ENCODE assay signal across 16 mouse cellular contexts in genomic region chr6:22548296-22549245, GRCm38 (mm10).
DNase-seq lines count a peak whose midpoint lies in the region; ATAC-seq and TF ChIP-seq lines count a peak whose summit lies in the region.
"Had no signal": no experiment of that assay in that cellular context is flagged by ENCODE, and none has a peak within 500 bp of the region (broad histone marks: within the 10 kb centered on the region; RNA-seq: fewer than 3 reads in every experiment).

No protein-coding gene starts in this region.

- no peaks in the 10 kb centered on the region for H3K4me1 ChIP-seq in forebrain, postnatal 0 days (ENCODE audit: insufficient read depth)
- H3K4me1 ChIP-seq in midbrain, postnatal 0 days (ENCODE audit: insufficient read depth, low read length): no peaks in the 10 kb centered on the region
- H3K4me1 ChIP-seq: embryonic facial prominence, embryonic 15.5 days; heart, embryonic 15.5 days; kidney, embryonic 15.5 days had no signal

- H3K9ac ChIP-seq in forebrain, postnatal 0 days: no peak overlapping the region
- H3K9ac ChIP-seq in midbrain, postnatal 0 days (replicated peaks; ENCODE audit: low read length, poor library complexity, severe bottlenecking): no peak overlapping the region
- H3K9ac ChIP-seq: embryonic facial prominence, embryonic 15.5 days; heart, embryonic 15.5 days; kidney, embryonic 15.5 days had no signal

- H3K9me3 ChIP-seq in forebrain, postnatal 0 days (ENCODE audit: low read length): no peaks in the 10 kb centered on the region
- no peaks in the 10 kb centered on the region for H3K9me3 ChIP-seq in midbrain, postnatal 0 days (ENCODE audit: low read length)
- H3K9me3 ChIP-seq: embryonic facial prominence, embryonic 15.5 days; heart, embryonic 15.5 days; kidney, embryonic 15.5 days had no signal

- peak; percentile 17 for DNase-seq in layer of hippocampus, adult 11-12 months (ENCODE audit: low spot score)
- DNase-seq in layer of hippocampus, postnatal 25 days (ENCODE audit: extremely low spot score in 1 of 2, low spot score in 1 of 2): no peak
- DNase-seq in forebrain, postnatal 0 days: peak; percentile 71
- DNase-seq in layer of hippocampus, adult 8-10 months (ENCODE audit: low spot score in 2 of 2): peak; percentile 9 to 19
- DNase-seq in midbrain, postnatal 0 days (ENCODE audit: low spot score): peak; percentile 14
- DNase-seq in cerebellum, adult 9-10 months: no peak
- no peak for DNase-seq in right cerebral cortex, postnatal 10 days (ENCODE audit: low spot score in 2 of 2)
- DNase-seq: cerebellum, postnatal 10 days; lung, adult 18-20 months; spleen, adult 18-20 months had no signal

- H3K4me3 ChIP-seq in forebrain, postnatal 0 days (ENCODE audit: low read depth, low read length): no peak overlapping the region
- no peak overlapping the region for H3K4me3 ChIP-seq in midbrain, postnatal 0 days (ENCODE audit: low read depth, low read length)
- H3K4me3 ChIP-seq: embryonic facial prominence, embryonic 15.5 days; heart, embryonic 15.5 days; kidney, embryonic 15.5 days; left cerebral cortex, adult 2 months had no signal

- no peak overlapping the region for H3K4me2 ChIP-seq in forebrain, postnatal 0 days (ENCODE audit: low read depth)
- H3K4me2 ChIP-seq in midbrain, postnatal 0 days (ENCODE audit: low read depth, low read length, poor library complexity, severe bottlenecking): no peak overlapping the region
- H3K4me2 ChIP-seq: embryonic facial prominence, embryonic 15.5 days; heart, embryonic 15.5 days; kidney, embryonic 15.5 days had no signal

- ATAC-seq in forebrain, postnatal 0 days: peak; percentile 93
- peak; percentile 56; the same call in 1 of the 2 replicates for ATAC-seq in midbrain, postnatal 0 days (ENCODE audit: low FRiP score)
- ATAC-seq in erythroblast, adult 5-6 weeks (replicated peaks; ENCODE audit: low FRiP score, poor library complexity, severe bottlenecking): no peak
- ATAC-seq: Patski had no signal

- no peak overlapping the region for H3K27ac ChIP-seq in forebrain, postnatal 0 days (ENCODE audit: low read depth, low read length)
- H3K27ac ChIP-seq in midbrain, postnatal 0 days (ENCODE audit: low read depth, low read length): no peak overlapping the region
- H3K27ac ChIP-seq: embryonic facial prominence, embryonic 15.5 days; heart, embryonic 15.5 days; kidney, embryonic 15.5 days; left cerebral cortex, adult 2 months had no signal

- H3K27me3 ChIP-seq in forebrain, postnatal 0 days (ENCODE audit: insufficient read depth, low read length): no peaks in the 10 kb centered on the region
- H3K27me3 ChIP-seq in midbrain, postnatal 0 days (ENCODE audit: insufficient read depth, low read length): no peaks in the 10 kb centered on the region
- H3K27me3 ChIP-seq: embryonic facial prominence, embryonic 15.5 days; heart, embryonic 15.5 days; kidney, embryonic 15.5 days; Patski had no signal

- 53% methylated on average over 13 of the region's 13 CpGs for WGBS in forebrain, postnatal 0 days
- 58% methylated on average over 13 of the region's 13 CpGs for WGBS in midbrain, postnatal 0 days

- H3K36me3 ChIP-seq in forebrain, postnatal 0 days (ENCODE audit: insufficient read depth): no peaks in the 10 kb centered on the region
- H3K36me3 ChIP-seq in midbrain, postnatal 0 days (ENCODE audit: insufficient read depth, low read length): no peaks in the 10 kb centered on the region
- H3K36me3 ChIP-seq: embryonic facial prominence, embryonic 15.5 days; heart, embryonic 15.5 days; kidney, embryonic 15.5 days had no signal

- no peak for TF ChIP-seq CTCF in forebrain, postnatal 0 days (IDR thresholded peaks at IDR 0.05; ENCODE audit: low read depth)
- no peak for TF ChIP-seq CTCF in midbrain, postnatal 0 days (IDR thresholded peaks at IDR 0.05)

Comparison
In these comparisons a context has a peak if more than half of its experiments do, and no peak if none do; other contexts are left out.
1. DNase-seq: peak in layer of hippocampus, adult 11-12 months (single experiment), forebrain, postnatal 0 days (single experiment), layer of hippocampus, adult 8-10 months (2 of 2) and midbrain, postnatal 0 days (single experiment); none in layer of hippocampus, postnatal 25 days (0 of 2), cerebellum, adult 9-10 months (single experiment) and right cerebral cortex, postnatal 10 days (0 of 2).